Mouse (Mus musculus): Measurements from ENCODE around the gene Susd4. TPM values are rescaled to one million over a fixed set of nuclear protein-coding genes. Genes with fewer than 3 reads are reported as not detected.

Susd4 gene
- total and polyA plus RNA-seq, 3 experiments = not detected

GRCm38 (mm10) chr1:182787030-182787429 lies 23.4 kb downstream of the Susd4 start:
- no peaks in the 10 kb centered on the region for H3K27me3 ChIP-seq (replicated peaks)
- no peaks in the 10 kb centered on the region for H3K9me3 ChIP-seq (replicated peaks; ENCODE audit: low read length)
- H3K36me3 ChIP-seq (replicated peaks in 1 of 2; ENCODE audit: control insufficient read depth in 1 of 2, insufficient read depth in 1 of 2, low read length in 1 of 2) = no peaks in the 10 kb centered on the region
- no peaks in the 10 kb centered on the region for H3K79me2 ChIP-seq (replicated peaks; ENCODE audit: control insufficient read depth, extremely low read depth, insufficient read depth, poor library complexity, severe bottlenecking)
- TF ChIP-seq CTCF (conservative IDR thresholded peaks at IDR 0.05 in 1 of 2, IDR thresholded peaks at IDR 0.05 in 1 of 2; ENCODE audit: low read depth in 2 of 2, low read length in 2 of 2) = peak; percentile 11 to 44; a peak in 2 of 4 replicates
- no peak for TF ChIP-seq MEF2A (IDR thresholded peaks at IDR 0.05; ENCODE audit: borderline replicate concordance, low read depth, low read length)
- no peak overlapping the region for H3K9ac ChIP-seq (ENCODE audit: insufficient read depth, low read depth)
- dilution Hi-C loops (cut with MboI; ENCODE audit: extremely low pct_ligation_motif_present, extremely low pct_unique_long_range_greater_than_20kb, low sequenced_read_pairs) = no loop called here
- no peak overlapping the region for H3K4me3 ChIP-seq (replicated peaks in 1 of 3; ENCODE audit: low read depth in 2 of 3, low read length in 2 of 3, poor library complexity in 1 of 3)
- no peak overlapping the region for H3K27ac ChIP-seq (ENCODE audit: insufficient read depth, low read depth)
- no peak overlapping the region for H3K4me2 ChIP-seq (ENCODE audit: insufficient read depth, low read depth, poor library complexity, severe bottlenecking)
- peak; percentile 21 for DNase-seq (ENCODE audit: extremely low read depth)
- in situ Hi-C loops (cut with MboI; ENCODE audit: low pct_ligation_motif_present, low pct_unique_long_range_greater_than_20kb, low sequenced_read_pairs) = loop anchor here (25.0 kb wide), 1 partner anchor 225 kb away; the partner anchor contains the start of gene Capn8
- peaks cover 0 to 15% of the 10 kb centered on the region in 2 experiments; a peak in 2 of 4 replicates for H3K4me1 ChIP-seq (ENCODE audit: control insufficient read depth in 1 of 2, insufficient read depth in 2 of 2)

- H3K9me3 ChIP-seq (replicated peaks; ENCODE audit: low read length) = no peaks in the 10 kb centered on the region
- H3K36me3 ChIP-seq (replicated peaks in 1 of 2; ENCODE audit: control insufficient read depth in 1 of 2, insufficient read depth in 1 of 2, low read length in 1 of 2) = no peaks in the 10 kb centered on the region
- DNase-seq (ENCODE audit: extremely low read depth) = no peak
- dilution Hi-C loops (cut with MboI; ENCODE audit: extremely low pct_ligation_motif_present, extremely low pct_unique_long_range_greater_than_20kb, low sequenced_read_pairs) (no loop called here), in situ Hi-C loops (cut with MboI; ENCODE audit: low pct_ligation_motif_present, low pct_unique_long_range_greater_than_20kb, low sequenced_read_pairs) (loop anchor here (25.0 kb wide), 1 partner anchor 227 kb away; the partner anchor contains the start of gene Capn8)
- no peaks in the 10 kb centered on the region for H3K79me2 ChIP-seq (replicated peaks; ENCODE audit: control insufficient read depth, extremely low read depth, insufficient read depth, poor library complexity, severe bottlenecking)
- no peak overlapping the region for H3K4me3 ChIP-seq (replicated peaks in 1 of 3; ENCODE audit: low read depth in 2 of 3, low read length in 2 of 3, poor library complexity in 1 of 3)
- no peaks in the 10 kb centered on the region for H3K27me3 ChIP-seq (replicated peaks)
- no peak overlapping the region for H3K27ac ChIP-seq (ENCODE audit: insufficient read depth, low read depth)
- peaks cover 0 to 32% of the 10 kb centered on the region in 2 experiments; a peak in 2 of 4 replicates for H3K4me1 ChIP-seq (ENCODE audit: control insufficient read depth in 1 of 2, insufficient read depth in 2 of 2)
- TF ChIP-seq MYC (IDR thresholded peaks at IDR 0.05; ENCODE audit: low read depth, low read length) (no peak), EP300 (IDR thresholded peaks at IDR 0.05; ENCODE audit: low read length) (no peak), CHD1 (IDR thresholded peaks at IDR 0.05; ENCODE audit: low read depth, low read length) (no peak), USF1 (IDR thresholded peaks at IDR 0.05; ENCODE audit: low read depth, low read length) (no peak), ETS1 (conservative IDR thresholded peaks at IDR 0.05; ENCODE audit: low read depth, low read length) (no peak), MAZ (IDR thresholded peaks at IDR 0.05; ENCODE audit: low read depth, low read length) (no peak), CTCF (conservative IDR thresholded peaks at IDR 0.05 in 1 of 2, IDR thresholded peaks at IDR 0.05 in 1 of 2; ENCODE audit: low read depth in 2 of 2, low read length in 2 of 2) (no peak), ZC3H11A (IDR thresholded peaks at IDR 0.05; ENCODE audit: low read depth, low read length) (no peak), TBP (conservative IDR thresholded peaks at IDR 0.05; ENCODE audit: low read depth, low read length) (no peak), JUN (IDR thresholded peaks at IDR 0.05; ENCODE audit: insufficient read depth, low read depth, low read length) (no peak), IRF4 (IDR thresholded peaks at IDR 0.05; ENCODE audit: low read depth, low read length) (no peak), POLR2A (IDR thresholded peaks at IDR 0.05; ENCODE audit: low read depth, low read length) (no peak), KAT2A (IDR thresholded peaks at IDR 0.05; ENCODE audit: insufficient replicate concordance, low read length) (no peak), ZKSCAN1 (IDR thresholded peaks at IDR 0.05; ENCODE audit: borderline replicate concordance, low read depth, low read length) (no peak), MAFK (IDR thresholded peaks at IDR 0.05; ENCODE audit: insufficient replicate concordance, low read length) (no peak), MAX (IDR thresholded peaks at IDR 0.05; ENCODE audit: low read length) (no peak), NELFE (IDR thresholded peaks at IDR 0.05; ENCODE audit: low read depth, low read length) (no peak), SMC3 (IDR thresholded peaks at IDR 0.05; ENCODE audit: low read depth, low read length) (no peak), HCFC1 (IDR thresholded peaks at IDR 0.05; ENCODE audit: low read depth, low read length) (no peak)
- no peak overlapping the region for H3K9ac ChIP-seq (ENCODE audit: insufficient read depth, low read depth)
- no peak overlapping the region for H3K4me2 ChIP-seq (ENCODE audit: insufficient read depth, low read depth, poor library complexity, severe bottlenecking)
These were observed 25.2 kb downstream of the Susd4 start for GRCm38 (mm10) chr1:182788896-182789295.

Data from CH12.LX (cell line).